Mouse (Mus musculus) kidney, embryonic 16.5 days (tissue): Measurements from ENCODE around the gene Arhgap45. TPM values are rescaled to one million over a fixed set of nuclear protein-coding genes. Genes with fewer than 3 reads are reported as not detected.

Source experiments
- ATAC-seq: fragments of 200-750 bp; cut with Nextera tagmentation; 2 replicates; pipeline ENCODE4 v1.8.0; 2017; ENCODE audit warnings: moderate TSS enrichment; ENCODE audit not compliant: low FRiP score, low TSS enrichment
- H3K27ac ChIP-seq: fragments of 300-500 bp; sonication (generic); 2 replicates; pipeline ENCODE4 v1.5.1; 2014; ENCODE audit warnings: low read length
- H3K27me3 ChIP-seq: fragments of 300-500 bp; sonication (generic); 2 replicates; pipeline ENCODE4 v1.6.1; 2014; ENCODE audit warnings: low read length, control low read depth, mixed read lengths; ENCODE audit not compliant: insufficient read depth
- H3K36me3 ChIP-seq: fragments of 300-500 bp; sonication (generic); 2 replicates; pipeline ENCODE4 v1.6.1; 2014; ENCODE audit warnings: low read length, control low read depth, mixed read lengths; ENCODE audit not compliant: insufficient read depth
- H3K4me1 ChIP-seq: fragments of 300-500 bp; sonication (generic); 2 replicates; pipeline ENCODE4 v1.6.1; 2014; ENCODE audit warnings: low read length, control low read depth, mixed read lengths; ENCODE audit not compliant: insufficient read depth
- H3K4me2 ChIP-seq: fragments of 300-500 bp; sonication (generic); replicated peaks from 2 replicates; pipeline ENCODE4 v1.6.1; 2014; ENCODE audit warnings: low read depth, low read length
- H3K4me3 ChIP-seq: fragments of 300-500 bp; sonication (generic); 2 replicates; pipeline ENCODE4 v1.5.1; 2014; ENCODE audit warnings: mild to moderate bottlenecking, low read length
- H3K9ac ChIP-seq: fragments of 300-500 bp; sonication (generic); replicated peaks from 2 replicates; pipeline ENCODE4 v1.6.1; 2014; ENCODE audit warnings: low read length
- H3K9me3 ChIP-seq: fragments of 300-500 bp; sonication (generic); 2 replicates; pipeline ENCODE4 v1.6.1; 2016; ENCODE audit warnings: low read length, control low read depth
- WGBS: fragments of 180-500 bp; shearing (Covaris S2); extraction: QIAGEN DNeasy Blood & Tissue Kit; methylation state at CpG from one replicate; pipeline ENCODE4 v1.1.7; 2014; 5-methylcytosine and 5-hydroxymethylcytosine counted together
- polyA plus RNA-seq: library from polyadenylated mRNA; unstranded; fragments of >200 nt; fragmentation: Nextera tagmentation; extraction: Ambion mirVana; gene quantifications from 2 replicates; pipeline ENCODE4 v1.2.1, GENCODE M21; 2015

The Arhgap45 gene
- polyA plus RNA-seq, 1 experiment from 2014 or later, result 11.3 TPM

DNA sequence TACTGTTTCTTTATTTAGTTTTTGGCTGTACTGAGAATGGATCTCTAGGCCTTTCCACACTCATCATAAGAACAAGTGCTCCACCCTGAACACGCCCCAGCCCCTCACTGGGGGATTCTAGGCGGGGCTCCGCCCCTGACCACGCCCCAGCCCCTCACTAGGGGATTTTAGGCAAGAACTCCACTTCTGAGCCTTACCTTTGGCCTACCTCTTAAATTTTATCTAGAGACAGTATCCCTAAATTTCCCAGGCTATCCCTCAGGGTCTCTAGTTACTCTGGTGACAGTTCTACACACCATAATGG lies 8.5 kb downstream of the Arhgap45 start:
- Histone ChIP-seq H3K9ac (no peak overlapping the region), H3K27me3 (no peaks in the 10 kb centered on the region), H3K4me1 (peaks cover 5% of the 10 kb centered on the region; the same call in 1 of the 2 replicates), H3K9me3 (no peaks in the 10 kb centered on the region), H3K4me2 (no peak overlapping the region), H3K27ac (no peak overlapping the region), H3K36me3 (no peaks in the 10 kb centered on the region), H3K4me3 (no peak overlapping the region)
- no peak for ATAC-seq
- 63% methylated on average over 4 of the region's 4 CpGs for WGBS

DNA sequence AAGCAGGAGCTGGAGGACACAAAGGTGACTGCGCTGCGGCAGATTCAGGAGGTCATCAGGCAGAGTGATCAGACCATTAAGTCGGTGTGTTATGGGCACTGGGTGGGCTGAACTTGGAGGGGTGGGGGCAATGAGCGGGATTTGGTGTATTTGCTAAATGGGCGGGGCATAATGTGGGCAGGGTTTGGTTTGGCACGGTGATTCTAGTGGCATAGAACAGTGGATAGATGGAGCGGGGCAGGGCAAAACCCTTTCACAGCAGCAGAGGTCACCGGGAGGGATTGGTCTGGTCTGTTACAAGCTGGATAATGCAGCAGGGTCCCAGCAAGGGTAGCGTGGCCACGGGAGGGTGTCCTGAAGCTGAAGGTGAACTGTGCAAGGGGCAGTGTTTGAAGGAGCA lies 9.0 kb downstream of the Arhgap45 start:
- Histone ChIP-seq H3K27ac (no peak overlapping the region), H3K4me3 (no peak overlapping the region), H3K9me3 (no peaks in the 10 kb centered on the region), H3K4me1 (no peaks in the 10 kb centered on the region), H3K9ac (no peak overlapping the region), H3K27me3 (no peaks in the 10 kb centered on the region), H3K4me2 (no peak overlapping the region), H3K36me3 (no peaks in the 10 kb centered on the region)
- no peak for ATAC-seq
- 68% methylated on average over 10 of the region's 10 CpGs for WGBS

DNA sequence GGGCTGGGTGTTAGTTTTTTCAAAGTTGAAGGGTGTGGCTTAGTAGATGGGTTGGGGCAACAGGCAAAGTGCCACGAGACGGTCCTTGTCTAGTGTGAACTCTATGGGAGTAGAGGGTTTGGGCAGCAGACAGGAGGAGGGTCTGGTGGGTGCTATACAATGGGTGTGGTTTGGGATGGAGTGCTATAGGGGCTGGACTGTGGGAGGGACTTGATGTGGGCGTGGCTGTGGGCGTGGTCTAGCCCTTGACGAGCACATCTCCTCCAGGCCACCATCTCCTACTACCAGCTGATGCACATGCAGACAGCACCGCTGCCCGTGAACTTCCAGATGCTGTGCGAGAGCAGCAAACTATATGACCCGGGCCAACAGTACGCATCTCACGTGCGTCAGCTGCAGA lies 9.4 kb downstream of the Arhgap45 start:
- Histone ChIP-seq H3K9ac (no peak overlapping the region), H3K27ac (no peak overlapping the region), H3K4me1 (no peaks in the 10 kb centered on the region), H3K36me3 (no peaks in the 10 kb centered on the region), H3K4me2 (no peak overlapping the region), H3K27me3 (no peaks in the 10 kb centered on the region), H3K9me3 (no peaks in the 10 kb centered on the region), H3K4me3 (no peak overlapping the region)
- peak; percentile 20; the same call in 1 of the 2 replicates for ATAC-seq
- WGBS, result 59% methylated on average over 12 of the region's 12 CpGs

DNA sequence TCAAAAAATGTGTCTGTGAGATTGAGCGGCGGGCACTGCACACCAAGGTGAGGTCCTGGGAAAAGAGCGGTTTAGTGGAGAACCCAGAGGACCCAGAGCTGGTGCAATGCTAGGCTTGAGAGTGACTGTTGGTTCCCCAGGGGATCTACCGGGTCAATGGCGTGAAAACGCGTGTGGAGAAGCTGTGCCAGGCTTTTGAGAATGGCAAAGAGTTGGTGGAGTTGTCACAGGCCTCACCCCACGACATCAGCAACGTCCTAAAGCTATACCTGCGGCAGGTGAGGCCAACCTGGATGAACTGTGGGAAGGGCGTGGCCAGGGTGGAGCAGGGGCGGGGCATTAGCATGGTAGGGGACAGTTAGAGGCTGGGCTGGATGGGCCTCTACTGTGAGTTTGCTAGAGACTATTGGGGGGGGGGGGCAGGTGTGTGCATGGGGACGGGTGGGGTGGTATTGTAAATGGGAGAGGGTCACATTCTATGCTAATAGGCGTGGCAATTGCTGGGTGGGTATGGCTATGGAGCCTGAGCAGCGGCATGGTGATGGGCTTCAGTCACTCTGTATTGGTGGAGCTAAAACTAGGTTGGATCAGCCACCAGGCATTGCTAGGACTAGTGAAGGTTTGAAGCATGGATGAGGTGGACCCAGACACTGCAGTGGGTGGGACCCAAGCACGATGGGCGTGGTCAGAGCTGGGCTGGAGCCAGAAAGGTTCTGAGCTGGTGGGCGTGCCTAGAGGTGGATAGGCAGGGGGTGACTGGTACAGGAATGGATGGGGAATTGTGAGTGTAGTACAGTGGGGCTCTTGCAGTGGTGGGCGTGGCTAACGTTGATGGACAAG lies 11.4 kb downstream of the Arhgap45 start:
- H3K36me3 ChIP-seq, result no peaks in the 10 kb centered on the region
- no peaks in the 10 kb centered on the region for H3K9me3 ChIP-seq
- 72% methylated on average over 20 of the region's 20 CpGs for WGBS
- H3K9ac ChIP-seq, result no peak overlapping the region
- H3K4me2 ChIP-seq, result no peak overlapping the region
- peaks cover 9% of the 10 kb centered on the region for H3K4me1 ChIP-seq
- H3K27me3 ChIP-seq, result no peaks in the 10 kb centered on the region
- no peak overlapping the region for H3K27ac ChIP-seq
- ATAC-seq, result no peak
- H3K4me3 ChIP-seq, result no peak overlapping the region

DNA sequence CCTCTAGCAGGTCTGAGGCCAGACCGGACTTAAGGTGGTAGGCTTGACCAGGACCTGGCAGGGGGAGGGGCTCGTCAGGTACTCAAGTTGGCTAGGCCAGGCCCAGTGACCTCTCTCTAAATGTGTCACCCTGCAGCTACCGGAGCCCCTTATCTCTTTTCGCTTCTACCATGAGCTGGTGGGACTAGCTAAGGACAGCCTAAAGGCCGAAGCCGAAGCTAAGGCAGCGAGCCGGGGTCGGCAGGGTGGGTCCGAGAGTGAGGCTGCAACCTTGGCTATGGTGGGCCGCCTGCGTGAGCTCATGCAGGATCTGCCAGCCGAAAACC lies 12.0 kb downstream of the Arhgap45 start:
- Histone ChIP-seq H3K27me3 (no peaks in the 10 kb centered on the region), H3K4me2 (no peak overlapping the region), H3K9ac (no peak overlapping the region), H3K4me3 (no peak overlapping the region), H3K9me3 (no peaks in the 10 kb centered on the region), H3K36me3 (no peaks in the 10 kb centered on the region), H3K4me1 (peaks cover 14% of the 10 kb centered on the region), H3K27ac (no peak overlapping the region)
- no peak for ATAC-seq
- WGBS, result 92% methylated on average over 13 of the region's 13 CpGs

DNA sequence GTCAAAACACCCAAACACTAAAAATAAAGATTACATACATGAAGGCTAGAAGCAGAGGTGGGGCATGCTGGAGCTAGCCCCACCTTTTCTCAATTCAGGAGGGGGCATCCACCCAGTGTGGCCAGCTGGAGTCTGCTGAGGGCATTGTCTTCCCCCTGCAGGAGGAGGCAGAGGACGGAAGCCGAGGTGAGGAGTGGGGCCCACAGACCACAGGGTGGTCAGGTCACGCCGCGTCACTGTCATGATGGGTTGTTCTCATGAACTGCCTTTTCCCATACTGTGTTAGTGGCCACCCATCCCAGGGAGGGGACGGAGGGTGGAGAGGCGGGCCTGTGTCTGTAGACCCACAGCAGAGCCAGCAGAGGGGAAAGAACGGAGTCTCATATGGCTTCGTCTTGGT lies 13.7 kb downstream of the Arhgap45 start:
- no peak overlapping the region for H3K9ac ChIP-seq
- H3K4me2 ChIP-seq, result no peak overlapping the region
- H3K36me3 ChIP-seq, result peaks cover 8% of the 10 kb centered on the region; the same call in 1 of the 2 replicates
- H3K4me3 ChIP-seq, result no peak overlapping the region
- H3K4me1 ChIP-seq, result peaks cover 22% of the 10 kb centered on the region
- H3K27ac ChIP-seq, result no peak overlapping the region
- 81% methylated on average over 9 of the region's 9 CpGs for WGBS
- H3K27me3 ChIP-seq, result no peaks in the 10 kb centered on the region
- H3K9me3 ChIP-seq, result no peaks in the 10 kb centered on the region
- no peak for ATAC-seq

DNA sequence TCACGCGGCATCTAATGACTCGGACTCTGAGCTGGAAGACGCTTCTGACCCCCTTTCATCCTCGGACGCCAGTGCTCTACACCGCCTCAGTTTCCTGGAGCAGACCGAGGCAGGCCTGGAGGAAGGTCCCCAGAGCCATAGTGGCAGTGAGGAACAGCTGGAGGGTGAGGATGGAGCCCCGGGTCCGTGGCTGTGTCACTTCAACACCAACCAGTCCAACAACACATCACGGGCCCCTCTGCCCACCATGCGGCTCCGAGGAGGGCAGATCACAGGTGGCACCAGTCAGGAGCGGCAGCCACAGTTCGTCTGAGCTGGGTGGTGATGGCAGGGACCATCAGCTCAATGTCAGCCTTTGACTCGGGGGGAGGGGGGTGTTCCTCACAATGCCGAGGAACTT lies 14.3 kb downstream of the Arhgap45 start:
- no peak for ATAC-seq
- Histone ChIP-seq H3K9ac (no peak overlapping the region), H3K4me1 (peaks cover 22% of the 10 kb centered on the region), H3K4me2 (no peak overlapping the region), H3K27ac (no peak overlapping the region), H3K27me3 (no peaks in the 10 kb centered on the region), H3K36me3 (peaks cover 13% of the 10 kb centered on the region), H3K9me3 (no peaks in the 10 kb centered on the region), H3K4me3 (no peak overlapping the region)
- 80% methylated on average over 17 of the region's 17 CpGs for WGBS

DNA sequence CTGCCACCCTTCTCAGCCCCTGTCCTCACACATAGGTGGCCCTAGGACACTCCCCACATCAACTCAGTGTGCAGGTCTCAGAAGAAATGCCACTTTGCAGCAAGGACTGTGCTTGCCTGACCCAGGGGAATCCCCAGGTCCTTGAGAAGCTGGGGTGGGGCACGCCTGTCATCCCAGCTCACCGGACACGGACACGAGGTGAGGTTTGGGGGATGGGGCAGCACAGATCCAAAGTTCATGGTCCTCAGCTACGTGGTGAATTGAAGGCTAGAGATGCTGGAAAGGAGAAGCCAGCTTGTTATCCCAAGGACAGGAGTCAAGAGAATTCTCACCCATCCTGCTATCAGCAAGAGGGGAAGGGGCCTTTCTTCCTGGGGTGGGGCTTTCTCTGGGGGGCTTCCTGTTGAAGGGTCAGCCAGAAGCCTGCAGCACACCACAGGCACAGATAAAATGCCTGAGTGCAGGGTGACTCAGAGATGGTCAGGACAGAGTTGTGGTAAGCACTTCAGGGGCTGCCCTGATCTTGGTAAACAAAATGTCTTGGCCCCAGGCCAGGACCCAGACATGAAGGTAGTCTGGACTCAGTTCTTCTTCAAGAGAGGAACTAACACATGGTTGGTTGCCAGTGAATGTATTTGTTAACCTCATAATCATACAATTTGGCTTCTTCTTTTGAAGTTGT lies 16.5 kb downstream of the Arhgap45 start:
- no peak overlapping the region for H3K4me2 ChIP-seq
- peak overlapping the region; percentile 14; the same call in 1 of the 2 replicates for H3K27ac ChIP-seq
- peaks cover 35% of the 10 kb centered on the region for H3K36me3 ChIP-seq
- ATAC-seq, result no peak
- WGBS, result 43% methylated on average over 5 of the region's 5 CpGs
- no peaks in the 10 kb centered on the region for H3K9me3 ChIP-seq
- 0 out of 2 replicates have a peak overlapping the region, but pooled peaks have one; percentile 4 for H3K9ac ChIP-seq
- no peaks in the 10 kb centered on the region for H3K27me3 ChIP-seq
- H3K4me1 ChIP-seq, result peaks cover 24% of the 10 kb centered on the region
- no peak overlapping the region for H3K4me3 ChIP-seq

DNA sequence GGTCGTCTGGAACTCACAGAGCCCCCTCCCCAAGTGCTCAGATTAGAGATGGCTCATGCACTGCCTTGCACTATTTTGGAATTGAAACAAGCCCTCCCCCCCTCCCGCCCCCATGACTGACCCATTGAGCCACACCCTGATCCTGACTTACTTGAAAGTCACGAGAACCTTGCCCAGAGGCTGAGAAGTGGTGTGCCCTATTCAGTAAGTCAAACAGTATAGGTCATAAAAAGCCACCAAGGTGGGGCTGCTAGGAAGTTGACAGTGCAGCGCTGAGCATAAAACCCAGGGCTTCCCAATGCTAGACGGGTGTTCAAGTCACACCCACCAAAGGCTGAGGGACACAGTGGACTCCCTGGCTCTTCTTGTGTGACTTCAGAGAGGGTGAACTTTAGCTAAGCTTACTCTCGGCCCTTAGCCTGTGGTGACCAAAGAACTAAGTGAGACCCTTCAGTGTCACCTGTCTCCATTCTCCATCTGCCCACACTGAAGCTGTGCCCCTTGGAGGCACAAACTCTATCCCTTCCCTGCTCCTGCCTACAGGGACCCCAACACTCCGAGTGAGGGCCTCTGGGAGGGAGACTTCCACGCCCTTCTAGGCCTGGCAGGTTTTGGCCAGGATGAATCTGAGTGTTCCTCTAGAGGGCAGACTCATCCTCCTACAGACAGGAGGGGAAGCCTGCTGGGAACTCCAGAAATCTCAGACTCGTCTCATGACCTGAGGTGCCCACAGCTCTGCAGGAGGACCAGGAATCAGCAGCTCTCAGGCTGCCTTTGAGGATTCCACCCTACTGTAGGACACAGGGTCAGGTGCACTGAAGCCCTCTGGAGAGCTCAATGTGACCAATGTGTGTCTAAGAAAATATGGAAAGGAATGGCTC lies 17.3 kb downstream of the Arhgap45 start:
- Histone ChIP-seq H3K4me2 (no peak overlapping the region), H3K9ac (no peak overlapping the region), H3K27ac (peak overlapping the region; percentile 14; the same call in 1 of the 2 replicates), H3K36me3 (peaks cover 40% of the 10 kb centered on the region), H3K4me1 (peaks cover 32% of the 10 kb centered on the region), H3K9me3 (no peaks in the 10 kb centered on the region), H3K27me3 (no peaks in the 10 kb centered on the region), H3K4me3 (no peak overlapping the region)
- WGBS, result 31% methylated on average over 9 of the region's 9 CpGs
- peak; percentile 27; the same call in 1 of the 2 replicates for ATAC-seq
